Mouse (Mus musculus) stomach, postnatal 0 days (tissue): Measurements from ENCODE around the gene Spata2.

ENCODE experiments used
- CTCF ChIP-seq: IDR thresholded peaks from 2 replicates; pipeline ENCODE4 v1.5.1; 2016; ENCODE audit warnings: antibody characterized with exemption, low read depth, mild to moderate bottlenecking, moderate library complexity
- EP300 ChIP-seq: optimal IDR thresholded peaks from 2 replicates; pipeline ENCODE3; 2016; ENCODE audit warnings: antibody characterized with exemption

DNA sequence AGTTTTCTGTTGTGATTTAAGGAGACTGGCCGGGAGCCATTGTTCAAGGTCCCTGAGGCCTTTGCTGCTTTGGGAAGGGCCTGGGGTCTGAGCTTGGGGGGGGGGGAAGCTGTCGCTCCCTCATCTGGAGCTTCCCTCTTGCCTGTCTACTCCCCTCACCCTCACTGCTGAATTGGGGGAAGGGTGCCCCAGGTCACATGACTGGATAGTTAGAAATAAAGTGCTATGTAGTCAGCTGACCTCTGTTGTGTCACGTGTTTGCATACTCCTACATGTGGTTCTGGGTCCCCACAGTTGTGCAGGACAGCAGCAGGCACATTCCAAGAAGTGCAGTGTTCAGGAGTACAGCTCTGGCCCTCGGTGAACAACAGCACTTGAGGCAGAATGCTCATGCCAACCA lies 15.9 kb downstream of the Spata2 start:
- TF ChIP-seq CTCF: no peak
- no peak for TF ChIP-seq EP300
